Mouse (Mus musculus) liver, embryonic 16.5 days (tissue): ENCODE data around the gene Plod2. TPM values are rescaled to one million over a fixed set of nuclear protein-coding genes. Genes with fewer than 3 reads are reported as not detected.

Experiments
- ATAC-seq: fragments of 200-750 bp; cut with Nextera tagmentation; 2 replicates; pipeline ENCODE4 v1.8.0; 2017; ENCODE audit warnings: low read depth, mild to moderate bottlenecking, moderate number of reproducible peaks, moderate library complexity
- H3K27ac ChIP-seq: fragments of 300-500 bp; sonication (generic); 2 replicates; pipeline ENCODE4 v1.5.1; 2014; ENCODE audit warnings: mild to moderate bottlenecking, low read length
- H3K27me3 ChIP-seq: fragments of 300-500 bp; sonication (generic); 2 replicates; pipeline ENCODE4 v1.6.1; 2014; ENCODE audit warnings: low read depth, low read length, mixed read lengths; ENCODE audit not compliant: control insufficient read depth, insufficient read depth
- H3K36me3 ChIP-seq: fragments of 300-500 bp; sonication (generic); 2 replicates; pipeline ENCODE4 v1.6.1; 2014; ENCODE audit warnings: mild to moderate bottlenecking; ENCODE audit not compliant: control insufficient read depth, insufficient read depth
- H3K4me1 ChIP-seq: fragments of 300-500 bp; sonication (generic); 2 replicates; pipeline ENCODE4 v1.6.1; 2014; ENCODE audit warnings: low read depth, low read length, mixed read lengths; ENCODE audit not compliant: control insufficient read depth
- H3K4me2 ChIP-seq: fragments of 300-500 bp; sonication (generic); 2 replicates; pipeline ENCODE4 v1.6.1; 2014; ENCODE audit warnings: low read depth, low read length, mixed read lengths
- H3K4me3 ChIP-seq: fragments of 300-500 bp; sonication (generic); 2 replicates; pipeline ENCODE4 v1.5.1; 2014; ENCODE audit warnings: low read depth, mild to moderate bottlenecking, low read length
- H3K9ac ChIP-seq: fragments of 300-500 bp; sonication (generic); 2 replicates; pipeline ENCODE4 v1.6.1; 2014; ENCODE audit warnings: low read depth, low read length
- H3K9me3 ChIP-seq: fragments of 300-500 bp; sonication (generic); replicated peaks from 2 replicates; pipeline ENCODE4 v1.6.1; 2016; ENCODE audit warnings: low read length; ENCODE audit not compliant: control insufficient read depth
- WGBS: fragments of 180-500 bp; shearing (Covaris S2); extraction: QIAGEN DNeasy Blood & Tissue Kit; methylation state at CpG from one replicate; pipeline ENCODE4 v1.1.7; 2014; ENCODE audit not compliant: insufficient replicate concordance; 5-methylcytosine and 5-hydroxymethylcytosine counted together
- polyA plus RNA-seq: library from polyadenylated mRNA; unstranded; fragments of >200 nt; fragmentation: Nextera tagmentation; extraction: Ambion mirVana; gene quantifications from 2 replicates; pipeline ENCODE4 v1.2.1, GENCODE M21; 2015

Gene Plod2
- polyA plus RNA-seq = 2.5 and 3.0 TPM in 2 replicates

DNA sequence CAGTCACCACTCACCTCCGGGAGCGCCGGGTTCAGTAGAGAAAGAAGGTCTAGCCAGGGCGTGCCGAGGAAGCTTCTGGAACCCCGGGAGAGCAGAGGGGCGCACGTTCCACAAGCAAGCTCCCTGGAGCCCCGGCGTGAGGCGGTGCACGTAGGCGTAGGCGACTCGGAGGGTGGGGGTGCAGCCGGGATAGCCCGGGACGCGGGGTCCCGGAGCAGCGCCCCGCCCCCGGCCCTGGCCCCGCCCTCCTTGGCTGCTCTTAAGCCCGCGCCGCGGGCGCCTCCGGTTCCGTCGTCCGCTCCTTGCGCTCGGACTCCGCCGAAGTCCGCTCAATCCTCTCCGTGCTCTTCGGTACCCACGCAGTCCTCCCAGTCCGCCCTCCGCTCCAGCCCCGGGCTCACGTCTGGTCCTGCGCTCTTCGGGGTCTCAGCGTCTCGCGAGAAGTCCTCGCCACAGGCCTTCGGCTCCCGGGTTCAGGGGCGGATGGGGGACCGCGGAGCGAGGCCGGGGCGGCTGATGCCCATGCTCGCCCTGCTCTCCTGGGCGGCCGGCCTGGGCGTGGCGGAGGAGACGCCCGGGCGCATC is at the start of gene Plod2:
Gene Plod2 (plus strand): TSS at position 247 of the 585 bp plus-strand sequence.
- peak; percentile 83 for ATAC-seq

GRCm38 (mm10) chr9:92499710-92500410 is 42.2 kb upstream of the Plod2 start:
- Histone ChIP-seq H3K4me3 (no peak overlapping the region), H3K4me1 (no peaks in the 10 kb centered on the region), H3K27me3 (no peaks in the 10 kb centered on the region), H3K4me2 (no peak overlapping the region), H3K9me3 (no peaks in the 10 kb centered on the region), H3K36me3 (no peaks in the 10 kb centered on the region), H3K9ac (no peak overlapping the region), H3K27ac (no peak overlapping the region)
- 27% methylated on average over 12 of the region's 12 CpGs for WGBS
- no peak for ATAC-seq

More for the DNA sequence above, at the start of gene Plod2:
- under 1% methylated on average over 67 of the region's 67 CpGs for WGBS
- Histone ChIP-seq H3K4me3 (peak within 1 kb of the TSS; percentile 62), H3K4me2 (peak within 1 kb of the TSS; percentile 77), H3K4me1 (no peaks in the 10 kb centered on the region; the same call in 1 of the 2 replicates), H3K27ac (no peak within 1 kb of the TSS; the same call in 1 of the 2 replicates), H3K9me3 (no peaks in the 10 kb centered on the region), H3K36me3 (no peaks in the 10 kb centered on the region), H3K27me3 (peaks cover 16% of the 10 kb centered on the region), H3K9ac (peak within 1 kb of the TSS; percentile 31; the same call in 1 of the 2 replicates)

GRCm38 (mm10) chr9:92504256-92504655 is 37.8 kb upstream of the Plod2 start:
- H3K27ac ChIP-seq = no peak overlapping the region
- no peak overlapping the region for H3K9ac ChIP-seq
- no peaks in the 10 kb centered on the region for H3K36me3 ChIP-seq
- H3K4me3 ChIP-seq = no peak overlapping the region
- ATAC-seq = no peak
- WGBS = 54% methylated on average over 3 of the region's 3 CpGs
- H3K9me3 ChIP-seq = no peaks in the 10 kb centered on the region
- H3K27me3 ChIP-seq = no peaks in the 10 kb centered on the region
- no peaks in the 10 kb centered on the region for H3K4me1 ChIP-seq
- no peak overlapping the region for H3K4me2 ChIP-seq

GRCm38 (mm10) chr9:92504889-92505288 is 37.1 kb upstream of the Plod2 start:
- 37% methylated on average over 1 of the region's 1 CpGs for WGBS
- Histone ChIP-seq H3K4me3 (no peak overlapping the region), H3K4me2 (no peak overlapping the region), H3K36me3 (no peaks in the 10 kb centered on the region), H3K27me3 (no peaks in the 10 kb centered on the region), H3K9me3 (no peaks in the 10 kb centered on the region), H3K27ac (no peak overlapping the region), H3K9ac (no peak overlapping the region), H3K4me1 (no peaks in the 10 kb centered on the region)
- ATAC-seq = no peak

DNA sequence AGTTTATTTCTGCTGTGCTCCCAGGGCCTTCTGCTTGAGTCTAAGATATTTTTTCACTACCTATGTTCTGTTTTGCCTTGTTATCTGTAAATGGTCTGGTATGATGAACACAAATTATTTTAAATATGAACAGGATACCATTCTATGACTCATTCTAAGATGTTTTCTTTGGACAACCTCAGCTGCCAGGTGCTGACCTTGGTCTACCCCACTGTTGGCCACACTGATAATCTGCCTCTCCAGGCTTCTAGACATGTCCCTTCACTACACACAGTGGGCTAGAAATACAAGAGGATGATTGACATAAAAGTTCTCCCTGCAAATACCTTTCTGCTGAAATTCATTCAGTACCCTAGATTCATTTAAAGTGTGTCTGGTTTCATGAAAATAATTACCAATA is 30.3 kb upstream of the Plod2 start:
- Histone ChIP-seq H3K9ac (no peak overlapping the region), H3K9me3 (no peaks in the 10 kb centered on the region), H3K4me2 (no peak overlapping the region), H3K4me3 (no peak overlapping the region), H3K36me3 (no peaks in the 10 kb centered on the region), H3K27ac (no peak overlapping the region), H3K27me3 (no peaks in the 10 kb centered on the region), H3K4me1 (no peaks in the 10 kb centered on the region)
- ATAC-seq = no peak

DNA sequence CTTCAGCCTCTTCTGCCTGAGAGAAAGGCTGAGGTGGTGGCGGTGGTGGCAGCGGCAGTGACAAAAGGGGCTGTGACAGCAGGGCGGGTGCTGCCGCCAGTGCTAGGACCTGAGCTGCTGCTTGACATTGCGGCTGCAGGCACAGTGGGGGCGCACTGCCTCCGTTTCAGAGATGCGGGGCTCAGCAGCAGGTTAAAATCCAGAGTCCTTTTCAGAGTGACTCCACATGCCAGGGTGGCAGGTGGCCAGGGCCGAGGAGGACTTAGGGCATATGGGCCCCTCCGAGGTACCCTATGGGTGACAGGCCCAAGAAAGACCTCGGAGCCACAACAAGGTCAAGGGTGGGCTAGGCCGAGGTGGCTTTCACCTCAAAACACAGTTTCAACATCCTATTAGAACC is 25.0 kb upstream of the Plod2 start:
- no peaks in the 10 kb centered on the region for H3K36me3 ChIP-seq
- H3K9ac ChIP-seq = no peak overlapping the region
- no peak overlapping the region for H3K4me2 ChIP-seq
- no peak for ATAC-seq
- no peak overlapping the region for H3K4me3 ChIP-seq
- 87% methylated on average over 12 of the region's 12 CpGs for WGBS
- no peaks in the 10 kb centered on the region for H3K27me3 ChIP-seq
- H3K4me1 ChIP-seq = no peaks in the 10 kb centered on the region
- no peak overlapping the region for H3K27ac ChIP-seq
- H3K9me3 ChIP-seq = no peaks in the 10 kb centered on the region

DNA sequence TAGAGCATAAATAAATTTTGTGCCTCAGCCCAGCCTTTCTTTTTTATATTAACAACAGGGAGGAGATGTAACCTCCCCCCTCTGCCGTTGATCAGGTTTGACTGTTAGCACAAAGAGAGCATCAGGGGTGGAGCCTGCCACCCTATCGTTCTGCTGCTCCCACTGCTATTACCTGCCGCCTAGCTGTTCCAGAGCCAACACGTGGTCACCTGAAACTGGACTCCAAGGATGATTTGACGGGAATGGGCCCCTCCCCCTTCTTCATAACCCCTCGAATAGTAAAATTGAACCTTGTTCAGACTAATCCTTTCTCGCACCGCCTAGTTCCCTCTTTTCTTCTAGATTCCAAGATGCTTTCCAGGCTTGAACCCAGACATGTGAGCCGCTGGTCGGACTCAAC is 21.3 kb upstream of the Plod2 start:
- Histone ChIP-seq H3K27me3 (no peaks in the 10 kb centered on the region), H3K9ac (no peak overlapping the region), H3K27ac (no peak overlapping the region), H3K9me3 (no peaks in the 10 kb centered on the region), H3K4me3 (no peak overlapping the region), H3K36me3 (no peaks in the 10 kb centered on the region), H3K4me1 (no peaks in the 10 kb centered on the region), H3K4me2 (no peak overlapping the region)
- WGBS = 61% methylated on average over 10 of the region's 10 CpGs
- no peak for ATAC-seq

DNA sequence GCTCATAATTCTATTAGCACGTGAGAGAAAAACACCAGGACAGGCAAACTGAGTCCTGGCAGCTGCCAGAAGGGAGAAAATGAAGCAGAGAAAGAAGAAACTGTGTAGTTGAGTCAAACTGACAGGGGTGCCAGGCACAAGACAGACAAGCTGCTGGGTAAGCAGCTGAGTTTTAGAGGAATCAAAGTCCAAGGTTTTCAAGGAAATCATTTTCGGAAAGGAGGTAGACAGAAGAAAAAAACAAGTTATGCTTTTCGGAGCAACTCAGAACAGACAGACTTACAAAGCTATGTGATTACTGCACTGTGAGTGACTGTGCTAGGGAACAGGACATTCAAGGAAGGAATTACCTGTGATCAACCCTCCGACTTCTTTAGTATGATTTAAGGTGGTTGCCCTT is 17.5 kb upstream of the Plod2 start:
- 53% methylated on average over 4 of the region's 4 CpGs for WGBS

GRCm38 (mm10) chr9:92530055-92530454 is 12.0 kb upstream of the Plod2 start:
- H3K36me3 ChIP-seq = no peaks in the 10 kb centered on the region
- no peak overlapping the region for H3K27ac ChIP-seq
- H3K4me2 ChIP-seq = no peak overlapping the region
- no peak overlapping the region for H3K9ac ChIP-seq
- no peak overlapping the region for H3K4me3 ChIP-seq
- 60% methylated on average over 3 of the region's 3 CpGs for WGBS
- H3K27me3 ChIP-seq = no peaks in the 10 kb centered on the region
- no peaks in the 10 kb centered on the region for H3K9me3 ChIP-seq
- no peak for ATAC-seq
- no peaks in the 10 kb centered on the region for H3K4me1 ChIP-seq

More for the DNA sequence above, 17.5 kb upstream of the Plod2 start:
- Histone ChIP-seq H3K9me3 (no peaks in the 10 kb centered on the region), H3K27me3 (no peaks in the 10 kb centered on the region), H3K27ac (no peak overlapping the region), H3K9ac (no peak overlapping the region), H3K36me3 (no peaks in the 10 kb centered on the region), H3K4me2 (no peak overlapping the region), H3K4me1 (no peaks in the 10 kb centered on the region), H3K4me3 (no peak overlapping the region)
- no peak for ATAC-seq
